17 mouse cellular contexts compared by ENCODE assay signal in the genomic region with DNA sequence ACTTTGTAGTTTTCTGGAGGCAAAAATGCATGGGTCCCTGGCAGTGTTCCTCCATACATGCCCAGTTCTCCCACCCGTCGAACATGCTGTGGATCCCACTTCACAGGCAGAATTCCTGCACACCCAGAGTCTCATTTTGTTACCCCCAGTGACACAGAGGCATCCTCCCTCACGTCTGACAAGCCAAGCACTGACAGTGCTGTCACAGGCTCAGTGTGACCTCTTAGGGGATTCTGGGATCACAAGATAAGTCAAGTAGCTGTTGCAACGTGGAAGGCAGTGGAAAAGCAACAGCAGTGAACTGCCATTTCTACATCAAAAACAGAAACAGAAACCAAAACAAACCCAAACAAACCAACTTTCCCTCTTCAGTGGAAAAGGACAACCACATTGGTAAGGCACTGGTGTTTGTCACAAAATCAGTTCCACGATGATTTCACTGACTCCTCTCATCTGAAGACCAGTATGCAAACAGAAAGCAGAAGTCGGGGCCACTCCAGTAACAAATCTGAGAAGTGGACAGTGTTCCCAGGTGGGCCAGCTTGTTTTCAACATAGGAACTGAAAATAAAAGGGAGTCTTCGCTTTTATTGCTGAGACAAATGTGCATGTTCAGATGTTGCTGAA. TPM values are rescaled to one million over a fixed set of nuclear protein-coding genes. Genes with fewer than 3 reads are reported as not detected.
DNase-seq lines count a peak whose midpoint lies in the region; ATAC-seq lines count a peak whose summit lies in the region.
"Had no signal": no experiment of that assay in that cellular context is flagged by ENCODE, and none has a peak within 500 bp of the region (broad histone marks: within the 10 kb centered on the region; RNA-seq: fewer than 3 reads in every experiment).

No protein-coding gene starts in this region.

- peak; percentile 83 for DNase-seq in heart, adult 11 months
- DNase-seq in heart, postnatal 25 days (ENCODE audit: low spot score): no peak
- DNase-seq in monocyte, adult 2 months (ENCODE audit: low read depth in 1 of 2, low spot score in 2 of 2): peak; percentile 5 to 6
- peak; percentile 6 to 13 for DNase-seq in natural killer cell, adult 2 months (ENCODE audit: low spot score in 2 of 2)
- no peak for DNase-seq in frontal cortex, adult 2 months (ENCODE audit: extremely low spot score in 1 of 2, low spot score in 1 of 2)
- DNase-seq: cerebellum, adult 11 months; cerebellum, postnatal 14 days; gastrocnemius, postnatal 14 days; heart, postnatal 14 days; kidney, adult 11 months; kidney, postnatal 10 days; liver; lung, adult 2 months had no signal

- ATAC-seq in monocyte, adult 5-6 weeks (replicated peaks; ENCODE audit: insufficient number of reproducible peaks, low FRiP score, low TSS enrichment, poor library complexity, severe bottlenecking): no peak
- peak; percentile 83 for ATAC-seq in granulocyte monocyte progenitor cell, adult 5-6 weeks (replicated peaks; ENCODE audit: poor library complexity, severe bottlenecking)
- no peak for ATAC-seq in cerebellum, adult (ENCODE audit: insufficient number of reproducible peaks, low FRiP score, low TSS enrichment)

- intact Hi-C loops in heart, postnatal 25 days (cut with DNase I): no loop called here

RNA-seq across cellular contexts. Expression of a gene that starts 31.3 kb away (rescaled TPM):
- not detected for total RNA-seq in heart, postnatal 25 days (2021)
- 0.49 to 0.76 TPM in 2 of 3 replicates, not detected in the other for total RNA-seq in monocyte, adult 5-6 weeks (2017)
- 0.60 TPM in 1 of 2 replicates, not detected in the other for total RNA-seq in granulocyte monocyte progenitor cell, adult 5-6 weeks (2014; fragmentation: Nextera tagmentation)
- 0.21 and 0.34 TPM in 2 replicates for total RNA-seq in granulocyte monocyte progenitor cell, adult 5-6 weeks (2017)
- 6.4 and 6.6 TPM in 2 replicates for polyA plus RNA-seq in frontal cortex, adult 2 months (2012; rRNA removed)
- total RNA-seq: heart, postnatal 14 days had no signal
- polyA plus RNA-seq: G1E had no signal

Comparison
In these comparisons a context has a peak if more than half of its experiments do, and no peak if none do; other contexts are left out.
1. DNase-seq: peak in heart, adult 11 months (single experiment), monocyte, adult 2 months (2 of 2) and natural killer cell, adult 2 months (2 of 2); none in heart, postnatal 25 days (single experiment) and frontal cortex, adult 2 months (0 of 2).